Mouse (Mus musculus): ENCODE results near the gene Snx29.
"Not testable (repeated sequence)": the region's sequence is repeated elsewhere in the genome, so short reads cannot be mapped to it uniquely, and the experiment has no call there.

DNA sequence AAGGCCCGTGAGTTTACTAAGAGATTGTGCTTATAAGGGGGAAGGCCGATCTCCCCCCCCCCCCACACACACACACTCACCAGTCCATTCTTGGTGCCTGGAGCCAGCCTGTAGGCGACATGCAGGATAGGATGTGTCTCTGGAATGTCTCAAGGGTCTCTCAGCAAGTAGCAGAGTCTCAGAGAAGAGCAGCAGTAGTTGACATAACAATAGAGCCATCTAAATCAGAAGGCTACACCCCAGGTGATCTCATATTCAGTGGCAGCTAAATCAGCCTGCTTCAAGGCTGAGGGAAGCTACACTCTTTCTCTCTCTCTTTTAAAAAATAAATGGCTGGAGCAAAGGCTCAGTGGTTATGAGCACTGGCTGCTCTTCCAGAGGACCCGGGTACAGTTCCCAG, 27.1 kb upstream of the Snx29 start:
- not testable (repeated sequence) for TF ChIP-seq CTCF (conservative IDR thresholded peaks at IDR 0.05 in 1 of 2, IDR thresholded peaks at IDR 0.05 in 1 of 2; ENCODE audit: low read depth in 2 of 2, low read length in 2 of 2); POLR2A (IDR thresholded peaks at IDR 0.05; ENCODE audit: low read depth, low read length); JUND (conservative IDR thresholded peaks at IDR 0.05; ENCODE audit: low read depth, low read length); ELF1 (IDR thresholded peaks at IDR 0.05; ENCODE audit: low read depth, low read length); SIN3A (IDR thresholded peaks at IDR 0.05; ENCODE audit: low read length); ZC3H11A (IDR thresholded peaks at IDR 0.05; ENCODE audit: low read depth, low read length); USF2 (conservative IDR thresholded peaks at IDR 0.05; ENCODE audit: low read depth, low read length); KAT2A (IDR thresholded peaks at IDR 0.05; ENCODE audit: insufficient replicate concordance, low read length); RAD21 (IDR thresholded peaks at IDR 0.05; ENCODE audit: low read depth, low read length); NRF1 (IDR thresholded peaks at IDR 0.05; ENCODE audit: low read depth, low read length); ZMIZ1 (IDR thresholded peaks at IDR 0.05; ENCODE audit: low read depth, low read length)

Data from CH12.LX (cell line).